In genomic region chr5:116476006-116476405, GRCm38 (mm10) we compare ENCODE assay signal across 8 mouse cellular contexts. TPM values are rescaled to one million over a fixed set of nuclear protein-coding genes. Genes with fewer than 3 reads are reported as not detected.
A peak's percentile ranks its signal among the peaks of the same experiment; 100 is the strongest.
DNase-seq lines count a peak whose midpoint lies in the region; ATAC-seq and TF ChIP-seq lines count a peak whose summit lies in the region.

No protein-coding gene starts in this region.

- H3K4me3 ChIP-seq in heart, adult 2 months: no peak overlapping the region
- H3K4me3 ChIP-seq in heart, embryonic 11.5 days (ENCODE audit: low read depth, low read length): no peak overlapping the region

- no peak for TF ChIP-seq EP300 in heart, adult 2 months (IDR thresholded peaks at IDR 0.05; ENCODE audit: insufficient read depth, low read depth, low read length)

- peak; percentile 13 to 53 for DNase-seq in heart, adult 2 months
- peak; percentile 69 for DNase-seq in right cerebral cortex, postnatal 4 days
- no peak for DNase-seq in right cerebral cortex, adult 18-20 months
- DNase-seq in embryo, embryonic 11.5 days (ENCODE audit: low read depth, low spot score): peak; percentile 40
- DNase-seq in kidney, postnatal 36 days: peak; percentile 4 to 75
- peak; percentile 30 for DNase-seq in retina, adult 2 months (ENCODE audit: low read depth, low spot score)

- no peak overlapping the region for H3K9ac ChIP-seq in heart, adult 2 months (ENCODE audit: low read depth, low read length)
- H3K9ac ChIP-seq in heart, embryonic 11.5 days (ENCODE audit: low read depth, low read length): no peak overlapping the region

- H3K27ac ChIP-seq in heart, adult 2 months: no peak overlapping the region
- H3K27ac ChIP-seq in heart, embryonic 11.5 days (ENCODE audit: low read depth, low read length): no peak overlapping the region

- TF ChIP-seq POLR2A in heart, adult 2 months (IDR thresholded peaks at IDR 0.05; ENCODE audit: insufficient read depth, low read depth, low read length): no peak

- no peaks in the 10 kb centered on the region for H3K9me3 ChIP-seq in heart, embryonic 11.5 days (replicated peaks; ENCODE audit: control insufficient read depth, low read length)

- peak; percentile 88 for TF ChIP-seq CTCF in heart, adult 2 months (IDR thresholded peaks at IDR 0.05)

- no peaks in the 10 kb centered on the region for H3K27me3 ChIP-seq in heart, adult 2 months (ENCODE audit: control insufficient read depth, insufficient read depth, low read length)
- H3K27me3 ChIP-seq in heart, embryonic 11.5 days (ENCODE audit: control insufficient read depth, insufficient read depth, low read length): no peaks in the 10 kb centered on the region; the same call in 1 of the 2 replicates

- 12% methylated on average over 15 of the region's 15 CpGs for WGBS in heart, adult 2 months
- WGBS in heart, embryonic 11.5 days (ENCODE audit: insufficient replicate concordance): 12% methylated on average over 15 of the region's 15 CpGs

- H3K4me2 ChIP-seq in heart, embryonic 11.5 days: no peak overlapping the region

- H3K79me2 ChIP-seq in heart, adult 2 months (replicated peaks; ENCODE audit: control insufficient read depth, insufficient read depth, low read length): no peaks in the 10 kb centered on the region

- H3K4me1 ChIP-seq in heart, adult 2 months (ENCODE audit: control insufficient read depth, insufficient read depth, low read length): no peaks in the 10 kb centered on the region
- H3K4me1 ChIP-seq in heart, embryonic 11.5 days (ENCODE audit: control insufficient read depth, insufficient read depth, low read length): no peaks in the 10 kb centered on the region

- intact Hi-C loops in heart, adult 2 months (cut with DNase I): loop anchor here (1.0 to 2.0 kb wide), 3 partner anchors 87 to 353 kb away; no protein-coding TSS in a partner anchor

- H3K36me3 ChIP-seq in heart, adult 2 months (ENCODE audit: control insufficient read depth, insufficient read depth, low read length): no peaks in the 10 kb centered on the region
- no peaks in the 10 kb centered on the region for H3K36me3 ChIP-seq in heart, embryonic 11.5 days (ENCODE audit: control insufficient read depth, insufficient read depth, low read length)

- ATAC-seq in heart, embryonic 11.5 days (replicated peaks; ENCODE audit: insufficient number of reproducible peaks, low FRiP score, low TSS enrichment): no peak
- no peak for ATAC-seq in erythroid progenitor cell, adult 5-6 weeks (replicated peaks; ENCODE audit: low FRiP score, poor library complexity, severe bottlenecking)

RNA-seq across cellular contexts. Expression of gene Hspb8, which starts 53.3 kb away (rescaled TPM):
- 100 to 1,000 TPM; 419 to 483 TPM for total RNA-seq in heart, adult 2 months (2021)
- 552 and 677 TPM in 2 replicates for polyA plus RNA-seq in heart, adult 2 months (2012; rRNA removed)
- 34.9 and 35.3 TPM in 2 replicates for polyA plus RNA-seq in heart, embryonic 11.5 days (2014; fragmentation: Nextera tagmentation; extraction: Ambion mirVana)
- total RNA-seq in erythroid progenitor cell, adult 5-6 weeks (2015; ENCODE audit: low replicate concordance): not detected in 2 replicates
- total RNA-seq in erythroid progenitor cell, adult 5-6 weeks (2017; ENCODE audit: low replicate concordance): not detected in 2 replicates

Comparison
In these comparisons a context has a peak if more than half of its experiments do, and no peak if none do; other contexts are left out.
1. RNA of gene Hspb8, which starts 53.3 kb away (total RNA-seq): 419 to 483 TPM in heart, adult 2 months; not detected in erythroid progenitor cell, adult 5-6 weeks; every median in the first group is over 100 times any median in the second.